Mouse (Mus musculus) heart, embryonic 12.5 days (tissue): Measurements from ENCODE around the gene Tm7sf3. TPM values are rescaled to one million over a fixed set of nuclear protein-coding genes. Genes with fewer than 3 reads are reported as not detected.

Experiments used
- ATAC-seq: fragments of 200-750 bp; cut with Nextera tagmentation; 2 replicates; pipeline ENCODE4 v1.8.0; 2017; ENCODE audit warnings: moderate TSS enrichment, moderate library complexity; ENCODE audit not compliant: insufficient number of reproducible peaks, low FRiP score
- H3K27ac ChIP-seq: fragments of 300-500 bp; sonication (generic); 2 replicates; pipeline ENCODE4 v1.5.1; 2016; ENCODE audit warnings: mild to moderate bottlenecking, moderate library complexity; ENCODE audit not compliant: poor library complexity, severe bottlenecking
- H3K27me3 ChIP-seq: fragments of 300-500 bp; sonication (generic); replicated peaks from 2 replicates; pipeline ENCODE4 v1.6.1; 2016; ENCODE audit warnings: mild to moderate bottlenecking, moderate library complexity
- H3K36me3 ChIP-seq: fragments of 300-500 bp; sonication (generic); 2 replicates; pipeline ENCODE4 v1.6.1; 2016; ENCODE audit warnings: mild to moderate bottlenecking, moderate library complexity
- H3K4me1 ChIP-seq: fragments of 300-500 bp; sonication (generic); replicated peaks from 2 replicates; pipeline ENCODE4 v1.6.1; 2016; ENCODE audit warnings: mild to moderate bottlenecking
- H3K4me2 ChIP-seq: fragments of 300-500 bp; sonication (generic); 2 replicates; pipeline ENCODE4 v1.6.1; 2016; ENCODE audit warnings: mild to moderate bottlenecking, moderate library complexity
- H3K4me3 ChIP-seq: fragments of 300-500 bp; sonication (generic); 2 replicates; pipeline ENCODE4 v1.5.1; 2016; ENCODE audit warnings: mild to moderate bottlenecking
- H3K9ac ChIP-seq: fragments of 300-500 bp; sonication (generic); 2 replicates; pipeline ENCODE4 v1.6.1; 2016; ENCODE audit warnings: mild to moderate bottlenecking, moderate library complexity
- H3K9me3 ChIP-seq: fragments of 300-500 bp; sonication (generic); replicated peaks from 2 replicates; pipeline ENCODE4 v1.6.1; 2016; ENCODE audit warnings: mild to moderate bottlenecking, moderate library complexity
- WGBS: fragments of 180-500 bp; shearing (Covaris S2); methylation state at CpG from one replicate; pipeline ENCODE4 v1.1.7; 2016; 5-methylcytosine and 5-hydroxymethylcytosine counted together
- polyA plus RNA-seq: library from polyadenylated mRNA; unstranded; fragments of >200 nt; fragmentation: Nextera tagmentation; extraction: Ambion mirVana; gene quantifications from 2 replicates; pipeline ENCODE4 v1.2.1, GENCODE M21; 2016

Tm7sf3 gene
- polyA plus RNA-seq, 1 experiment from 2014 or later = 51.7 TPM

GRCm38 (mm10) chr6:146634015-146634722 lies 8.5 kb downstream of the Tm7sf3 start:
- WGBS = 2% methylated on average over 81 of the region's 82 CpGs
- Histone ChIP-seq H3K4me1 (peaks cover 40% of the 10 kb centered on the region), H3K27me3 (no peaks in the 10 kb centered on the region), H3K4me3 (peak overlapping the region; percentile 76), H3K27ac (peak overlapping the region; percentile 89), H3K9ac (peak overlapping the region; percentile 83), H3K36me3 (no peaks in the 10 kb centered on the region), H3K4me2 (peak overlapping the region; percentile 80), H3K9me3 (no peaks in the 10 kb centered on the region)
- peak; percentile 90 for ATAC-seq

- Histone ChIP-seq H3K9me3 (no peaks in the 10 kb centered on the region), H3K36me3 (no peaks in the 10 kb centered on the region), H3K4me3 (peak overlapping the region; percentile 76), H3K27ac (peak overlapping the region; percentile 89), H3K4me1 (peaks cover 40% of the 10 kb centered on the region), H3K27me3 (no peaks in the 10 kb centered on the region), H3K9ac (peak overlapping the region; percentile 83), H3K4me2 (peak overlapping the region; percentile 80)
- no peak for ATAC-seq
- 12% methylated on average over 14 of the region's 14 CpGs for WGBS
Observed at GRCm38 (mm10) chr6:146633629-146634014, 9.0 kb downstream of the Tm7sf3 start.

DNA sequence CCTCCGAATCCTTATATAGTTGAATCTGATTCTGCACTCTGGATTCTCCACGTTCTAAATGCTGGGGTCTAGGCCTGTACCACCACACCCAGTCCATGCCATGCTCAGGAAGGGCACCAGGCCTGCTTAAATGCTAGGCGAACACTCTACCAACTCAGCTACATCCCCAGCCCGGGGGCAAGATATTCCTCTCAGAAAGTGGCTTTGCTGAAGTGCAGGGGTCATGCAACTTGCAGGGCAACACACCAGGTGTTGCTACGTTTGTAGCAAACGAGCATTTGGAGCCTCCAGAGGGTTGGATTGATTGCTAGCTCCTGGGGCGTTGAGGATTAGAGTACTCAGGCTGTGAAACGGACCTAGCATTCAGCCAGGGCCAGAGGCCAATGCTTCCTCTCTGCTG lies 9.5 kb downstream of the Tm7sf3 start:
- H3K4me1 ChIP-seq = peaks cover 40% of the 10 kb centered on the region
- no peak for ATAC-seq
- H3K36me3 ChIP-seq = no peaks in the 10 kb centered on the region
- peak overlapping the region; percentile 83 for H3K9ac ChIP-seq
- H3K4me2 ChIP-seq = peak overlapping the region; percentile 80
- H3K27me3 ChIP-seq = no peaks in the 10 kb centered on the region
- peak overlapping the region; percentile 76 for H3K4me3 ChIP-seq
- no peaks in the 10 kb centered on the region for H3K9me3 ChIP-seq
- 0 out of 2 replicates have a peak overlapping the region, but pooled peaks have one; percentile 3 for H3K27ac ChIP-seq
- 51% methylated on average over 8 of the region's 8 CpGs for WGBS

GRCm38 (mm10) chr6:146632403-146632802 lies 10.2 kb downstream of the Tm7sf3 start:
- Histone ChIP-seq H3K36me3 (no peaks in the 10 kb centered on the region), H3K27me3 (no peaks in the 10 kb centered on the region), H3K9me3 (no peaks in the 10 kb centered on the region), H3K27ac (no peak overlapping the region), H3K4me3 (no peak overlapping the region), H3K4me2 (peak overlapping the region; percentile 80), H3K9ac (peak overlapping the region; percentile 53; the same call in 1 of the 2 replicates), H3K4me1 (peaks cover 40% of the 10 kb centered on the region)
- ATAC-seq = no peak
- 70% methylated on average over 9 of the region's 9 CpGs for WGBS

DNA sequence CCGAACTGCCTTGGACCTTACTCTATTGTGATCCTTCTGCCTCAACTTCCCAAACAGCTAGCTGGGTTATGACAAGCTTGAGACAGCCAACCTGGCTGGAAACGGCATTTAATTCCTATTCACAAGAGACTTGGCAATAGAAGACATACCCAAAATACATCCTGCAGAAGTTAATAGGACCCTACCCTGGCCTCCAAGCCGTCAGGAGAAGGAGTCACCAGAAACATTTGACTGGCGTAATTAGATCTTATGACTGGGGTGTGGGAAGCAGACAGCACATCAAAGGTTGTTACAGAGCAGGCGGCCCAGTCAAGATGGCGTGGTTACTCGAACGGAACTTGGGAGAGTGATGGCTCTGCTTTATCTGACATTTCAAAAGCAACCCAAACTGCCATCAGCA lies 10.8 kb downstream of the Tm7sf3 start:
- no peaks in the 10 kb centered on the region for H3K27me3 ChIP-seq
- no peak overlapping the region for H3K9ac ChIP-seq
- no peak overlapping the region for H3K27ac ChIP-seq
- H3K9me3 ChIP-seq = no peaks in the 10 kb centered on the region
- WGBS = 64% methylated on average over 8 of the region's 8 CpGs
- peaks cover 43% of the 10 kb centered on the region for H3K4me1 ChIP-seq
- peak overlapping the region; percentile 80; the same call in 1 of the 2 replicates for H3K4me2 ChIP-seq
- no peak for ATAC-seq
- no peak overlapping the region for H3K4me3 ChIP-seq
- no peaks in the 10 kb centered on the region for H3K36me3 ChIP-seq

DNA sequence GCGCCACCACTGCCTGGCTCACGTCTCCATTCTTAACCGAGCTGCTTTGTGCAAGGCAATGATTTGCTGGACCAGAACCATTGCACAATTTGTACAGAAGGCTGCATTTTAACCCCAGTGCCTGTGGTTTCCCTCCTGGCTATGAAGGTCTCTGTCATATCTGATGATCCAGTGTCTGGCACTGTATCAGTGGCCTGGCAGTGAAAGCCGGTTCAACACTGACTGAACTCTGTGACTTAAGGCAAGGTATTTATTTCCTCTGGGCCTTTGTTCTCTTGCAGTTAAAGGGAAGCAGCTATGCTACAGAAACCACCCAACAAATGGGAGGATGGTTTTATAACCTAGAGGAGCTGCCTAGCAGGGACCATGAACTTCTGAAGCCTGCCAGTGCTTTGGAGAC lies 11.7 kb downstream of the Tm7sf3 start:
- H3K27me3 ChIP-seq = no peaks in the 10 kb centered on the region
- no peak overlapping the region for H3K4me2 ChIP-seq
- no peak overlapping the region for H3K4me3 ChIP-seq
- H3K27ac ChIP-seq = no peak overlapping the region
- peaks cover 43% of the 10 kb centered on the region for H3K4me1 ChIP-seq
- ATAC-seq = no peak
- no peak overlapping the region for H3K9ac ChIP-seq
- WGBS = 77% methylated on average over 4 of the region's 4 CpGs
- H3K9me3 ChIP-seq = no peaks in the 10 kb centered on the region
- no peaks in the 10 kb centered on the region for H3K36me3 ChIP-seq

DNA sequence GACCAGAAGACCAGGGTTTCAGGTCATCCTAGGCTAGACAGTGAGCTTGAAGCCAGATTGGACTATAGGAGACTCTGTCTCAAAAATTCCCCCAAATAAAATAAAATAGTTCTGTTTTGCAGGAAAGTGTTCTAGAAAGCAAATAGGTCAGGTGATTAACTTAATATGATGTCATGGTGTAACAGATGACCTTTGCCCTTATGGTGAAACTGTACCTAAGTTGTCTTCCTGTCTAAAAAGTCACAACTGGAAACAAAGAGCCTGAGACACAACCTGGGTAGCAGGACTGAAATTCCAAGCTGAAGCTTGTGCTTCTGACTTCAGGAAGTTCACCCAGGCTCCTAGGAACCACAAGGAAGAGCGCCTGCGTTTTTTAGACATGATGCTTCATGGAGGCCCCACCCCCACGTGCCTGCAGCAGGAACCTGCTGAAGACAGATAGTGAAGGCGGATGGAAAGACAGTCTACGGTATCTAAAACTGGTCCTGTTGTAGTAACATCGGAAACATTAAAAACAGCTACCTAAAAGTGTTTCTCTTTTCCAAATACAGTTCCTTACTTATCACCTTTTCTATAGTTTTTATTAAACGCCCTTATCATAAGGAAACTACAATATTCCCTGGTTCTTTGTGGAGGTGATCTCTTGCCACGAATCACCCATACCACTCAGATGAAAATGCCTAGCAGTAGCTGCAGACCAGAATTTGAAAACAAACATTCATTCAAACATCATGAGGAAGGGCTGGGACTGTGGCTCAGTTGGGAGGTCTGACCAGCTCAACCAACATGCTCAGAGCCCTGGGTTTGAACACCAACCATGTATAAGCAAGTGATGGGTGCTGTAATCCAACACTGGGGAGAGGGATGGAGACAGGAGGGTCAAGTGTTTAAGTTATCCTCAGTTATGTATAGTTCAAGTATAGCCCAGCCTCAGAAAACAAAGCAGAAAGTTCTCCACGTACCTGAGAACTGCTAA lies 12.6 kb downstream of the Tm7sf3 start:
- no peak overlapping the region for H3K4me2 ChIP-seq
- H3K27me3 ChIP-seq = no peaks in the 10 kb centered on the region
- WGBS = 48% methylated on average over 9 of the region's 9 CpGs
- no peak overlapping the region for H3K27ac ChIP-seq
- ATAC-seq = peak; percentile 47; the same call in 1 of the 2 replicates
- H3K9ac ChIP-seq = no peak overlapping the region
- peaks cover 42% of the 10 kb centered on the region for H3K4me1 ChIP-seq
- peaks cover 4% of the 10 kb centered on the region for H3K36me3 ChIP-seq
- H3K4me3 ChIP-seq = no peak overlapping the region
- H3K9me3 ChIP-seq = no peaks in the 10 kb centered on the region

GRCm38 (mm10) chr6:146628123-146628522 lies 14.5 kb downstream of the Tm7sf3 start:
- WGBS = 76% methylated on average over 3 of the region's 3 CpGs
- no peak overlapping the region for H3K27ac ChIP-seq
- no peaks in the 10 kb centered on the region for H3K27me3 ChIP-seq
- H3K4me1 ChIP-seq = peaks cover 34% of the 10 kb centered on the region
- no peak for ATAC-seq
- peaks cover 23% of the 10 kb centered on the region for H3K36me3 ChIP-seq
- H3K9me3 ChIP-seq = no peaks in the 10 kb centered on the region
- H3K4me2 ChIP-seq = no peak overlapping the region
- no peak overlapping the region for H3K4me3 ChIP-seq
- H3K9ac ChIP-seq = no peak overlapping the region

DNA sequence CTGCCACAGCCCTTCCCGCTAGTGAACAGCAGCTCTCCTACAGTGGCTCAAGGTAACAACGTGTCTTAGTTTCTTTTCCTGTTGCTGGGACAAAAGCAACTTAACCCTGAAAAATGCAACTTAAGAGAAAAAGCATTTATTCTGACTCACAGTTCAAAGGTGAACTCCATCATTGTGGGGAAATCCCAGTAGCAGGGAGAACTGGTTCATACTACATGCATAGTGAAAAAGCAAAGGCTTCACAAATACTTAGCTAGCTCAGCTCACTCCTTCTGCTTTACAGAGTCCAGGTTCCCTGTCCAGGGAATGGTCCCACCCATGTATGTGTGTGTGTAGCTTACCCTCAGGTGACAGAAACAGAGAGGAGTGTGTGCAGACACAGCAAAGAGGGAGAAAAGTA lies 26.0 kb downstream of the Tm7sf3 start:
- Histone ChIP-seq H3K4me1 (peaks cover under 1% of the 10 kb centered on the region; the same call in 1 of the 2 replicates), H3K4me2 (no peak overlapping the region), H3K9me3 (0 out of 2 replicates have a peak, but pooled peaks cover 7% of the 10 kb centered on the region), H3K36me3 (peaks cover 92% of the 10 kb centered on the region), H3K27me3 (no peaks in the 10 kb centered on the region), H3K9ac (no peak overlapping the region), H3K27ac (no peak overlapping the region), H3K4me3 (no peak overlapping the region)
- ATAC-seq = no peak
- WGBS = 87% methylated on average over 2 of the region's 2 CpGs

DNA sequence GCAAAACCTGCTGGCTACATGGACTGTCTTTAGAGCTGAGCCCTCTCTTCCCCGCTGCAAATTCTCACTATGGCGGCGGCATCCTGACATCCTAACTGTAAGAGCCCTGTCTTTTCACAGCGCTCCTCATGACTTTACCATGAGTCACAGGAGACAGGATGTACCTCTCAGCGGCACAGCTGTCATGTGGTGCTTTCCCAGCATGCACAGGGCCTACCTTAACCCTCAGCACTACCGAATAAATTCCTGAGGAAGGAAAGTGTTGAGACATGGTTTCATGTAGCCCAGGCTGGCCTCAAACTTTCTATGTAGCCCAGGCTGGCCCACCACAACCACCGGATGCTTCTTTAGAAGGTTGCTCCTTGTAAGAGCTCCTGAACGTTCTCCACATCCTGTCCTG lies 26.7 kb downstream of the Tm7sf3 start:
- Histone ChIP-seq H3K9ac (no peak overlapping the region), H3K36me3 (peaks cover 91% of the 10 kb centered on the region), H3K4me3 (no peak overlapping the region), H3K4me2 (no peak overlapping the region), H3K27me3 (no peaks in the 10 kb centered on the region), H3K4me1 (no peaks in the 10 kb centered on the region), H3K27ac (no peak overlapping the region), H3K9me3 (0 out of 2 replicates have a peak, but pooled peaks cover 7% of the 10 kb centered on the region)
- WGBS = 91% methylated on average over 8 of the region's 8 CpGs
- ATAC-seq = no peak

DNA sequence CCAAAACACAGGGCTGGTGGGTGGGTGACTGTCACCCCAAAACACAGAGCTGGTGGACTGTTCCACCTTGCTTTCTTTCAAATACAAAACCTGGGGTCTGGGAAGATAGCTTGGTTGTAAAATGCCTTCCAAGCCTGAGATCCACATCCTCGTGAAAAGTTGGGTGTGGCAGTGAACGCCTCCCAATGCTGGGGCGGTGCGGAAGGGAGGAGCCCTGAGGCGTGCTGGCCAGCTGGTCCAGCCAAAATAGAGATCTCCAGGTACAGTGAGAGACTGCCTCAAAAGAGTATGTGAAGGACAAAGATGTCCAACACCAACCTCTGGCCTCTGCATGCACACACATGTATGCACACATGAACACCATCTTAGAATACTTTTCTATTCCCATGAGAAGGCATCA lies 28.1 kb downstream of the Tm7sf3 start:
- H3K9ac ChIP-seq = no peak overlapping the region
- 0 out of 2 replicates have a peak, but pooled peaks cover 7% of the 10 kb centered on the region for H3K9me3 ChIP-seq
- H3K4me2 ChIP-seq = no peak overlapping the region
- H3K36me3 ChIP-seq = peaks cover 91% of the 10 kb centered on the region
- no peaks in the 10 kb centered on the region for H3K27me3 ChIP-seq
- no peak overlapping the region for H3K4me3 ChIP-seq
- no peak overlapping the region for H3K27ac ChIP-seq
- H3K4me1 ChIP-seq = no peaks in the 10 kb centered on the region
- no peak for ATAC-seq
- WGBS = 90% methylated on average over 5 of the region's 5 CpGs
